Mouse (Mus musculus) midbrain, embryonic 11.5 days (tissue): ENCODE data around the gene Tubd1. TPM values are rescaled to one million over a fixed set of nuclear protein-coding genes. Genes with fewer than 3 reads are reported as not detected.
A peak's percentile ranks its signal among the peaks of the same experiment; 100 is the strongest.
"Not testable (repeated sequence)": the region's sequence is repeated elsewhere in the genome, so short reads cannot be mapped to it uniquely, and the experiment has no call there.

Source experiments
- ATAC-seq: fragments of 200-750 bp; cut with Nextera tagmentation; 2 replicates; pipeline ENCODE4 v1.8.0; 2017; ENCODE audit warnings: moderate TSS enrichment, moderate library complexity; ENCODE audit not compliant: low FRiP score
- DNase-seq: peaks from one replicate; pipeline ENCODE4 v3.0.0; 2015; ENCODE audit warnings: low spot score; ENCODE audit errors: missing footprints
- H3K27ac ChIP-seq: fragments of 300-500 bp; sonication (generic); 2 replicates; pipeline ENCODE4 v1.5.1; 2014; ENCODE audit warnings: low read depth, low read length
- H3K27me3 ChIP-seq: fragments of 300-500 bp; sonication (generic); 2 replicates; pipeline ENCODE4 v1.6.1; 2014; ENCODE audit warnings: mild to moderate bottlenecking, low read length, moderate library complexity, mixed read lengths; ENCODE audit not compliant: control insufficient read depth, insufficient read depth
- H3K36me3 ChIP-seq: fragments of 300-500 bp; sonication (generic); 2 replicates; pipeline ENCODE4 v1.6.1; 2014; ENCODE audit warnings: mild to moderate bottlenecking, low read length, moderate library complexity, mixed read lengths; ENCODE audit not compliant: control insufficient read depth, insufficient read depth
- H3K4me1 ChIP-seq: fragments of 300-500 bp; sonication (generic); 2 replicates; pipeline ENCODE4 v1.6.1; 2014; ENCODE audit warnings: low read length; ENCODE audit not compliant: control insufficient read depth, insufficient read depth
- H3K4me2 ChIP-seq: fragments of 300-500 bp; sonication (generic); 2 replicates; pipeline ENCODE4 v1.6.1; 2014; ENCODE audit warnings: mild to moderate bottlenecking, moderate library complexity
- H3K4me3 ChIP-seq: fragments of 300-500 bp; sonication (generic); 2 replicates; pipeline ENCODE4 v1.5.1; 2014; ENCODE audit warnings: low read depth, low read length
- H3K9ac ChIP-seq: fragments of 300-500 bp; sonication (generic); 2 replicates; pipeline ENCODE4 v1.6.1; 2014; ENCODE audit warnings: low read length
- H3K9me3 ChIP-seq: fragments of 300-500 bp; sonication (generic); 2 replicates; pipeline ENCODE4 v1.6.1; 2016; ENCODE audit warnings: low read length; ENCODE audit not compliant: control insufficient read depth
- WGBS: fragments of 180-500 bp; shearing (Covaris S2); extraction: QIAGEN DNeasy Blood & Tissue Kit; methylation state at CpG from one replicate; pipeline ENCODE4 v1.1.7; 2014; 5-methylcytosine and 5-hydroxymethylcytosine counted together
- polyA plus RNA-seq: library from polyadenylated mRNA; unstranded; fragments of >200 nt; fragmentation: Nextera tagmentation; extraction: Ambion mirVana; gene quantifications from 2 replicates; pipeline ENCODE4 v1.2.1, GENCODE M21; 2014

The Tubd1 gene
- polyA plus RNA-seq, 1 experiment from 2014 or later, result 11.2 TPM

DNA sequence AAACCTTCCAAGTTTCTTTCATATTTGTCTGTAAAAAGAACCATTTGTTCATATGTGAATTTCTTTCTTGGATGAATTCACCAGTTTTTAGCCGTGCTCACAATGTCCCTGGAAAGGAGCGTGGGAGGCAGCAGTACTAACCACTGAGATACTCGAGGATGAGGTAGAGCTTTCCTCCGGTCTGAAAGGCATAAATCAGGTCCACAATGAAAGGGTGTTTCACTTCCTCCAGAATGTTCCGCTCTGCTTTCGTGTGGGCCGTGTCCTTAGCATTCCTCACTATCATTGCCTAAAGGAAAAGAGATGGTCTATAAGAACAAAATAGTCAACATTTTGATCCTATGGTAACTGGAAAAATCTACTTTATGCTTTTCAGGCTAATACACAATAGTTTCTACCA lies 25.0 kb upstream of the Tubd1 start:
- 94% methylated on average over 7 of the region's 7 CpGs for WGBS
- H3K27me3 ChIP-seq, result no peaks in the 10 kb centered on the region
- H3K4me2 ChIP-seq, result no peak overlapping the region
- no peaks in the 10 kb centered on the region for H3K4me1 ChIP-seq
- H3K4me3 ChIP-seq, result no peak overlapping the region
- H3K9me3 ChIP-seq, result no peaks in the 10 kb centered on the region
- H3K9ac ChIP-seq, result no peak overlapping the region
- no peak for DNase-seq
- H3K27ac ChIP-seq, result no peak overlapping the region
- H3K36me3 ChIP-seq, result peaks cover 8% of the 10 kb centered on the region; the same call in 1 of the 2 replicates
- ATAC-seq, result no peak

DNA sequence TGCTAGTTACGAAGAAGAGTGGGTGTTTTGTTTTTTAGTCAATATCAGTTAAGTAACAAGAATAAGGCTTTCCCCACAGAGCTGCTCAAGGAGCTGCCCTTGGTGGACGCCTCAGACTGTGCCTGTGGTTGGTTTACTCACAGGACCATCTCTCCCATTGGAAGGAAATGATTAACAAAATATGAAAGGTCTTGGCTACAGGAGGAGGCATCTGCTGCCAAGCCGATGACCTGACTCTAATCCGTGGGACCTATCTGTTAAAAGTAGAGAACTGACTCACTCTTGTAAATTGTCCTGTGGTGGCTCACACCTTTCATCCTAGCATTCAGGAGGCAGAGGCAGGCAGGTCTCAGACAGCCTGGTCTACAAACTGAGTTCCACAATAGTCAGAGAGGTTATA lies 17.3 kb upstream of the Tubd1 start:
- no peaks in the 10 kb centered on the region for H3K9me3 ChIP-seq
- no peak overlapping the region for H3K27ac ChIP-seq
- H3K4me3 ChIP-seq, result no peak overlapping the region
- H3K4me1 ChIP-seq, result no peaks in the 10 kb centered on the region
- H3K36me3 ChIP-seq, result peaks cover 5% of the 10 kb centered on the region; the same call in 1 of the 2 replicates
- 92% methylated on average over 4 of the region's 4 CpGs for WGBS
- no peak for DNase-seq
- H3K9ac ChIP-seq, result no peak overlapping the region
- no peak overlapping the region for H3K4me2 ChIP-seq
- ATAC-seq, result no peak
- H3K27me3 ChIP-seq, result no peaks in the 10 kb centered on the region

DNA sequence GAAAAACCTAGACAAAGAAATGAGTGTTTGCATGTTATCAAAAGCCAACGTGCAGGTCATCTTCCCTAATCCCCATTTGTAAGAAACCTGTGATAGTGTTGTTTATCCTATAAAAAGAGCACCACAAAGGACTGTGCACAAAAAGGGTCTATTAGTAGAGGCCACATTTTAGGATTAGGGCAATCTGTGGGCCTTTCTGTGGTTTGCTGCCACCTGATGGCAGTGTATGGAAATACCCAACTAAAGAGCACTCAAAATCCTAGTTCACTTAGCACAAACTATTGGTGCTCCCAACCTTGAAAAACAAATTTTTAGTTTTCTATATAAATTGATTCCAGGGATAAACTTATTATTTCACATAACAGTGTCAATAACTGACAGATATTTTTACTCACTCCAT lies 12.0 kb upstream of the Tubd1 start:
- no peaks in the 10 kb centered on the region for H3K27me3 ChIP-seq
- no peak for ATAC-seq
- H3K4me1 ChIP-seq, result no peaks in the 10 kb centered on the region
- H3K36me3 ChIP-seq, result peaks cover 3% of the 10 kb centered on the region; the same call in 1 of the 2 replicates
- 80% methylated on average over 1 of the region's 1 CpGs for WGBS
- no peak overlapping the region for H3K9ac ChIP-seq
- H3K4me2 ChIP-seq, result no peak overlapping the region
- DNase-seq, result peak; percentile 90
- H3K27ac ChIP-seq, result no peak overlapping the region
- H3K9me3 ChIP-seq, result no peaks in the 10 kb centered on the region
- H3K4me3 ChIP-seq, result no peak overlapping the region

DNA sequence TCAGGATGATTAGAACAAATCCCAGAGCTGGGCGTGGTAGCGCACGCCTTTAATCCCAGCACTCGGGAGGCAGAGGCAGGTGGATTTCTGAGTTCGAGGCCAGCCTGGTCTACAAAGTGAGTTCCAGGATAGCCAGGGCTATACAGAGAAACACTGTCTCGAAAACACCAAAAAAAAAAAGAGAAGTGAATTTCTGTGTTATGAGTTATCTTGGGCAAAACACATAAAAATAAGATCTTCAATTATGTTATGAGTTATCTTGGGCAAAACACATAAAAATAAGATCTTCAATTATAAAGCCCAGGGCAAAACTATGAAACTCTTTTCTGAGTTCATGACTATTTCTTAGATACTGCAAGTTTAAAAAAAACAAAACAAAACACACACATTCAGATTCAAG lies 11.5 kb upstream of the Tubd1 start:
- not testable (repeated sequence) for H3K36me3 ChIP-seq, H3K4me3 ChIP-seq, DNase-seq, ATAC-seq, H3K27me3 ChIP-seq, H3K9me3 ChIP-seq, H3K4me1 ChIP-seq, H3K27ac ChIP-seq, H3K4me2 ChIP-seq, H3K9ac ChIP-seq
- 90% methylated on average over 6 of the region's 6 CpGs for WGBS

DNA sequence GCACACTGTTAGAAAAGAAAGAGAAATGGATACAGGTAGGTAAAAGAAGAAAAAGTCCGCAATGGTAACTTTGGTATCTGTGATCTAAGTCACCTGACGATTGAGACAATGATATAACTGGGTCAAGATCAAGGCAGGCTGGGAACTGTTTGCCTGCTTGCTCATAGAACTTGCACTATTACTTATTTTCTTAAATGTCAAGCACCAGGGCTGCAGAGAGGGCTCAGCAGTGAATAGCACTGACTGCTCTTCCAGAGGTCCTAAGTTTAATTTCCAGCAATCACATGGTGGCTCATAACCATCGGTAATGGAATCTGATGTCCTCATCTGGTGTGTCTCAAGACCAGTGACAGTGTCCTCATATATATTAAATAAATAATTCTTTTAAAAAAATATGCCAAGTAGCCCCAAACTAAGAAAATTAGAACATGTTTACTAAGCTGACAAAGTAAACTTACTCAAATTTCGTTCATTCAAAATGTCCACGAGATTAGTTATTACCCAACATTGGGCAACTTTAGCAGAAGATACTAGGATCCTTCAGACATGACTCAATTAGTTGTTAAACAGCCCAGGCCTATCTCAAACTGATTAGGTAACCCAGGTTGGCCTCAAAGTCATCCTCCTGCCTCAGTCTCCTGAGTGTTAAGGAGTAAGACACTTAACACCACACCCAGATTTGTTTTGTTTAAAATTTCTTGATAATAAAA lies 10.4 kb upstream of the Tubd1 start:
- Histone ChIP-seq H3K4me2 (no peak overlapping the region), H3K9ac (no peak overlapping the region), H3K9me3 (no peaks in the 10 kb centered on the region), H3K27me3 (no peaks in the 10 kb centered on the region), H3K4me1 (no peaks in the 10 kb centered on the region), H3K27ac (no peak overlapping the region), H3K4me3 (no peak overlapping the region), H3K36me3 (peaks cover 3% of the 10 kb centered on the region; the same call in 1 of the 2 replicates)
- DNase-seq, result no peak
- ATAC-seq, result no peak
- 95% methylated on average over 5 of the region's 5 CpGs for WGBS

DNA sequence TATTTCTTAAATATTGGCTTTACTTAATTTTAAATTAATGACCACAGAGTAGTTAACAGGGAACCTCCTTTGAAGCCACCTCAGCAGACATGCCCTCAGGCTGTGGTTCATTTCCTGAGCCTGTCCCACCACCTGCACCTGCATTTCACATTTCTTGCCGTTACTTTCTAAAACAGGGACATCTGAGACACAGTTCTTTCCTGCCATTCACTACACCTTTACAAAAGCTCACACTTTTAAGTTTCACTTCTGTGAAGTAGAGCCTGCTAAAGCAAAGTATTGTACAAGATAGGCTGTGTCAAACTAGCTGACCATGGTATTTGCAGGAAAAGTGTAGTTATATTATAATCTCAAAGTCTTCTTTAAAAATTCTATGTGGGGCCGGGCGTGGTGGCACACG lies 6.0 kb upstream of the Tubd1 start:
- Histone ChIP-seq H3K4me3 (no peak overlapping the region), H3K27me3 (no peaks in the 10 kb centered on the region), H3K9me3 (no peaks in the 10 kb centered on the region), H3K4me1 (peaks cover 6% of the 10 kb centered on the region), H3K4me2 (no peak overlapping the region), H3K36me3 (no peaks in the 10 kb centered on the region), H3K9ac (no peak overlapping the region), H3K27ac (no peak overlapping the region)
- 96% methylated on average over 4 of the region's 4 CpGs for WGBS
- DNase-seq (no peak), ATAC-seq (no peak)

DNA sequence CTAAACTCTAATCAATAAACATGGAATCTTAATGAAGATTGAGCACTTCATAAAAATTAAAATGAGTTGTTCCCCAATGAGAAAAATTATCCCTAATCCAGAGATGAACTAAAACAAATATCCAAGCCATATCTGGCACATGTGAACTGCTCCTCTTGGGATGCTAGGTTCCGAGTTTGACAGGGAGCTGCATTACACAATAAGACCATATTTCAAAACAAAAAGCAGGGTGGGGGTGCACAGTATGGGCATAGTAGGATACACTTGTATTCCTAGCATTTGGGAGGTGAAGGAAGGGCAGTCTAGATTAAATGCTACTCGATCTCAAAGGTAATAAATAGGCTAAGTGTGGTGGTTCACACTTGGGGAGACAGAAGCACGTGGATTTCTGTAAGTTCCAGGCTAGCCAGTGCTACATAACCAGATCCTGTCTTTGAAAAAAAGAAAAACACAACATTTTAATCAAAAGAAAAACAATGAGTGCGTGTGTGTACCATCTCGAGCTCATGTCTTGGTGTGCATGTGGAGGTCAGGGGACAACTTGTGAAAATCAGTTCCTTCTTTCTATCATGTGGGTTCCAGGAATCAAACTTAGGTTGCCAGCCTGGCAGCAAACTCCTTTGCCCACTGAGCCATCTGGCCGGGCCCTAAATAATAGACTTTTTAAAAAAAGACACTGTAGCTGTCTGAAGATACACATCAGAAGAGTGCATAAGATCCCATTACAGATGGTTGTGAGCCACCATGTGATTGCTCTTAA lies 4.9 kb upstream of the Tubd1 start:
- DNase-seq (no peak), ATAC-seq (no peak)
- Histone ChIP-seq H3K9ac (no peak overlapping the region), H3K4me1 (peaks cover 6% of the 10 kb centered on the region), H3K27ac (no peak overlapping the region), H3K36me3 (no peaks in the 10 kb centered on the region), H3K9me3 (no peaks in the 10 kb centered on the region), H3K27me3 (no peaks in the 10 kb centered on the region), H3K4me2 (no peak overlapping the region), H3K4me3 (no peak overlapping the region)
- 91% methylated on average over 6 of the region's 6 CpGs for WGBS

DNA sequence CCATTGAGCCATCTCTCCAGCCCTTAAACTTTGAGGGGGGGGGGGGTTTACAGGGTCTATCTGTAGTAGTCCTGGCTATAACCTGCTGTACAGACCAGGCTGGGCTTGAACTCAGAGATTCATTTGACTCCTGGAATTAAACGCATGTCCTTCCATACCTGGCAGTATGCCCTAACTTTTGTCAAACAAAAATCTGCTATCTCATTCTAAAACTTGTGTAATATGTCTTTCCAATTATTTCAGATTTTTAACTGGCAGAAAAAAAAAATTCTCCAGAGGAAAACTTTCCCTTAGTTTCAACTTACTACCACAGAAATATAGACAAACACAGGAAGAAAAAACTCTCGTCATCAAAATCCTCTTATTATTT lies 4.3 kb upstream of the Tubd1 start:
- Histone ChIP-seq H3K9me3 (no peaks in the 10 kb centered on the region), H3K9ac (no peak overlapping the region), H3K4me1 (peaks cover 8% of the 10 kb centered on the region), H3K4me3 (no peak overlapping the region), H3K4me2 (no peak overlapping the region), H3K27ac (no peak overlapping the region), H3K27me3 (no peaks in the 10 kb centered on the region), H3K36me3 (no peaks in the 10 kb centered on the region)
- DNase-seq (no peak), ATAC-seq (no peak)
- 97% methylated on average over 2 of the region's 2 CpGs for WGBS

DNA sequence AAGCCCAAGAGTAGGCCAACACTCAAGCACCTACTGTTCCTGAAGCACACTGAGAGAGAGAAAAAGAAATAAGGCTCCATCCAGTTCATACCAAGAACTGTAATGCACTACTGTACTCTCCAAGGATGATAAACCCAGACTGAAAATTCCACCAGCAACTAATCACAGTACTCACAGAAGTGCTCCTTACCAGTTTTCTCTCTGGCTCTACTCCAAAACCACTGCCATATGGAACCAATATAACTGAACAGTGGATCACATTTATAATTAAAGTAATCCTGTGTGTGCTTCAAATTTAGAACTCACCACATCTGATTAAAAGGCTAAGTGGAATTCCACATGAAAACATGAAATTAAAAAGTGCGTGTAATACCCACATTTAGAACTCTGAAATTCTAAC lies 1.9 kb upstream of the Tubd1 start:
- H3K4me3 ChIP-seq, result no peak overlapping the region
- no peak overlapping the region for H3K4me2 ChIP-seq
- DNase-seq, result no peak
- 95% methylated on average over 1 of the region's 1 CpGs for WGBS
- no peak overlapping the region for H3K27ac ChIP-seq
- no peaks in the 10 kb centered on the region; the same call in 1 of the 2 replicates for H3K36me3 ChIP-seq
- no peak overlapping the region for H3K9ac ChIP-seq
- no peaks in the 10 kb centered on the region for H3K27me3 ChIP-seq
- ATAC-seq, result no peak
- no peaks in the 10 kb centered on the region for H3K9me3 ChIP-seq
- peaks cover 8% of the 10 kb centered on the region for H3K4me1 ChIP-seq
